Mouse (Mus musculus) cerebellum, adult 11-12 months (tissue): Measurements from ENCODE around the gene Hoxd3.
A peak's percentile ranks its signal among the peaks of the same experiment; 100 is the strongest.

Experiments used
- DNase-seq: peaks from one replicate; pipeline ENCODE4 v3.0.0; 2022

Hoxd3 gene

GRCm38 (mm10) chr2:74708676-74709075 is 3.1 kb upstream of the Hoxd3 start:
- DNase-seq: no peak

GRCm38 (mm10) chr2:74709465-74710419 is 2.0 kb upstream of the Hoxd3 start:
- DNase-seq: no peak

GRCm38 (mm10) chr2:74710929-74711543 is 691 bp upstream of the Hoxd3 start:
- no peak for DNase-seq

GRCm38 (mm10) chr2:74713239-74714150 is 1.8 kb downstream of the Hoxd3 start:
- no peak for DNase-seq

GRCm38 (mm10) chr2:74714156-74714789 is 2.5 kb downstream of the Hoxd3 start:
- no peak for DNase-seq

- no peak for DNase-seq
These were observed 3.2 kb downstream of the Hoxd3 start for GRCm38 (mm10) chr2:74714881-74715280.

GRCm38 (mm10) chr2:74715504-74716241 is 3.9 kb downstream of the Hoxd3 start:
- peak; percentile 22 for DNase-seq

- no peak for DNase-seq
These were observed 8.7 kb downstream of the Hoxd3 start for GRCm38 (mm10) chr2:74720384-74720783.

- DNase-seq: no peak
These were observed 9.3 kb downstream of the Hoxd3 start for GRCm38 (mm10) chr2:74720955-74721491.

- DNase-seq: no peak
These were observed 10.2 kb downstream of the Hoxd3 start for GRCm38 (mm10) chr2:74721882-74722281.

GRCm38 (mm10) chr2:74722949-74723348 is 11.2 kb downstream of the Hoxd3 start:
- DNase-seq: no peak

- DNase-seq: no peak
These were observed 12.7 kb downstream of the Hoxd3 start for GRCm38 (mm10) chr2:74724244-74725015.

- DNase-seq: no peak
These were observed 13.4 kb downstream of the Hoxd3 start for GRCm38 (mm10) chr2:74725171-74725570.

GRCm38 (mm10) chr2:74726551-74726950 is 14.8 kb downstream of the Hoxd3 start, which contains the start of gene Gm28230:
Gene Gm28230 (plus strand): TSS chr2:74726728.
- DNase-seq: no peak

- DNase-seq: no peak
These were observed 15.4 kb downstream of the Hoxd3 start for GRCm38 (mm10) chr2:74726973-74727639.

GRCm38 (mm10) chr2:74727640-74728302 is 16.0 kb downstream of the Hoxd3 start:
- DNase-seq: no peak

GRCm38 (mm10) chr2:74728303-74728680 is 16.6 kb downstream of the Hoxd3 start:
- no peak for DNase-seq

GRCm38 (mm10) chr2:74730331-74730730 is 18.6 kb downstream of the Hoxd3 start:
- DNase-seq: no peak

GRCm38 (mm10) chr2:74731055-74731454 is 19.3 kb downstream of the Hoxd3 start:
- no peak for DNase-seq
